Mouse (Mus musculus): Measurements from ENCODE around the gene Fat2. TPM values are rescaled to one million over a fixed set of nuclear protein-coding genes. Genes with fewer than 3 reads are reported as not detected.

Gene Fat2
- polyA plus RNA-seq, 1 experiment from 2014 or later, result 0.24 TPM

DNA sequence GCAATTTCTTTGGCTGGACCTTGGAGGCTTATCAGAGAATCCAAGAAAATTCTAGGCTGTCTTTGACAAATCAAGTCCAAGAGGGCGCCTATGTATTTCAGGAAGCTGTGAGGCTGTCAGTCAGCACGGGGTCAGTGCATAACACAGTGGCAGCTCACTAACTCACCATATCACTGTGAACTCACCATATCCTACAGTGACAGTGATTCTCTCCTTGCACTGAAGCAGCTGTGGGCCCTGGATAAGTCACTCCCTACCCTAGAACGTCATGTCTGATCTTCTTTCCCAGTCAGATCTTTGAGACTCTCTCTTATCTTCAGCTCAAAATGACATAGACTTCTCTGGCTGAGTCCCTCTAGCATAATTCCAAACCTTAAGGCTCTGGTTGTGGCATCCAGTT lies 96.9 kb downstream of the Fat2 start:
- DNase-seq (no peak), ATAC-seq (ENCODE audit: low FRiP score, low TSS enrichment) (no peak)
- WGBS, result 78% methylated on average over 3 of the region's 3 CpGs
- Histone ChIP-seq H3K9me3 (ENCODE audit: control insufficient read depth, low read length) (no peaks in the 10 kb centered on the region), H3K4me2 (ENCODE audit: low read length) (no peak overlapping the region), H3K36me3 (ENCODE audit: control insufficient read depth, insufficient read depth, low read length) (no peaks in the 10 kb centered on the region), H3K9ac (replicated peaks; ENCODE audit: low read length) (no peak overlapping the region), H3K4me3 (replicated peaks; ENCODE audit: low read depth, low read length) (no peak overlapping the region), H3K27ac (replicated peaks; ENCODE audit: low read depth, low read length) (no peak overlapping the region), H3K27me3 (ENCODE audit: control insufficient read depth, insufficient read depth, low read length) (no peaks in the 10 kb centered on the region), H3K4me1 (ENCODE audit: control insufficient read depth, insufficient read depth, low read length) (no peaks in the 10 kb centered on the region)

DNA sequence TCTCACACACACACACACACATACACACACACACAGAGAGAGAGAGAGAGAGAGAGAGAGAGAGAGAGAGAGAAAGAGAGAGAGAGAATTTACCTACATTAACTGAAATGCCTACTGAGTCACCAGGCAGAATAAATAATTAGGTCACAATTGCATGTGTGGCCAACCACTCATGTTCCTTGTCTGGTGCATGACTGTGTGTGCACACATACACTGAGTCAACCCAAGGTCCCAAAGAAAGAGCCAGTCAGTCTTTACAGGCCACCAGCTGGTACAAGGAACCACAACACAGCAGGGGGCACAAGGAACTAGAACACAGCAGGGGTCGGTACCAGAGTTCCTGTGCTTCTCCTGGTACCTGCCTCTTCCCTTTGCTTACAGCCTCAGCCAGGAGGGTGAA lies 99.5 kb downstream of the Fat2 start:
- Histone ChIP-seq H3K4me3 (replicated peaks; ENCODE audit: low read depth, low read length) (no peak overlapping the region), H3K9ac (replicated peaks; ENCODE audit: low read length) (no peak overlapping the region), H3K4me1 (ENCODE audit: control insufficient read depth, insufficient read depth, low read length) (no peaks in the 10 kb centered on the region), H3K27ac (replicated peaks; ENCODE audit: low read depth, low read length) (no peak overlapping the region), H3K4me2 (ENCODE audit: low read length) (no peak overlapping the region), H3K9me3 (ENCODE audit: control insufficient read depth, low read length) (no peaks in the 10 kb centered on the region), H3K27me3 (ENCODE audit: control insufficient read depth, insufficient read depth, low read length) (no peaks in the 10 kb centered on the region), H3K36me3 (ENCODE audit: control insufficient read depth, insufficient read depth, low read length) (peaks cover 14% of the 10 kb centered on the region; the same call in 1 of the 2 replicates)
- 77% methylated on average over 1 of the region's 1 CpGs for WGBS
- ATAC-seq (ENCODE audit: low FRiP score, low TSS enrichment) (no peak), DNase-seq (no peak)

DNA sequence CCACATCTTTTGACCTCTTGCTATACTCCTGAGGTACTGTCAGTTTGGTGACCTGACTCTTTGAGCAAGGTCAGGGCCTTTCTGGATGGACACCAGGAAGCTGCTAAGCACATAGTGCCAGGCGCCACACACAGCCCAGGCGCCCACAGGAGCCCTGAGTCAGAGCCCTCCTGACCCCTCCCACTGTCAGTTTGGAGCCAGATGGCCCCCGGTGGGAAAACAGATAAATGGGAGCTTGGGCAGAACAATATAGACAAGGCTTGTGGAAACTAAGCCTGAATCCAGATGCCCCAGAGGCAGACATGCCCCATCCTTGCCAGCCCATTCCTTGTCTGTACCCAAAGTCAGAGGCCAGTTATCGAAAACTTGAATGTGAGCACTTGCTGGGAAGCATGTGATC lies 101.6 kb downstream of the Fat2 start:
- peaks cover 17% of the 10 kb centered on the region; the same call in 1 of the 2 replicates for H3K36me3 ChIP-seq (ENCODE audit: control insufficient read depth, insufficient read depth, low read length)
- WGBS, result 89% methylated on average over 4 of the region's 4 CpGs

DNA sequence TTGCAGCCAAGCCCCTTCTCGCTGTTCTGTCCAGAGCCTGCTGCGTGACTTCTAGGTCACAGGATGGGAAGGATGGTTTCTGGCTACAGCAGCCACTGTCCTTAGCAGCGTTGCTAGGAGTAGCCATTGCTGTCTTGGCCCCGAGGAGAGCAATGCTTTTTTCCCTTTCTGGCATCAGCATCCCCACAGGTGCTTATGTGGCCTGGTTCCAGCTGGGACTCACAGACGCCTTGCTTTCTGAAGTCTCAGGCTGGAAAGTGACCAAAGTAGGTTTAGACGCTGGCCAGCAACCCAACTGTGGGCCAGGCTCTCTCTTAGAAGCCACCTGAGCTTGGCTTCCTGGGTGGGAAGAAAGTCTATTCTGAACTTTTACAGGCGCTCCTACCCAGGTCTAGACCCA lies 102.1 kb downstream of the Fat2 start:
- Histone ChIP-seq H3K9me3 (ENCODE audit: control insufficient read depth, low read length) (no peaks in the 10 kb centered on the region), H3K4me1 (ENCODE audit: control insufficient read depth, insufficient read depth, low read length) (no peaks in the 10 kb centered on the region), H3K27ac (replicated peaks; ENCODE audit: low read depth, low read length) (no peak overlapping the region), H3K4me3 (replicated peaks; ENCODE audit: low read depth, low read length) (no peak overlapping the region), H3K27me3 (ENCODE audit: control insufficient read depth, insufficient read depth, low read length) (no peaks in the 10 kb centered on the region), H3K36me3 (ENCODE audit: control insufficient read depth, insufficient read depth, low read length) (peaks cover 20% of the 10 kb centered on the region; the same call in 1 of the 2 replicates), H3K4me2 (ENCODE audit: low read length) (no peak overlapping the region), H3K9ac (replicated peaks; ENCODE audit: low read length) (no peak overlapping the region)
- no peak for ATAC-seq (ENCODE audit: low FRiP score, low TSS enrichment)
- no peak for DNase-seq
- WGBS, result 93% methylated on average over 7 of the region's 7 CpGs

More for the DNA sequence above, 101.6 kb downstream of the Fat2 start:
- Histone ChIP-seq H3K4me3 (replicated peaks; ENCODE audit: low read depth, low read length) (no peak overlapping the region), H3K9me3 (ENCODE audit: control insufficient read depth, low read length) (no peaks in the 10 kb centered on the region), H3K9ac (replicated peaks; ENCODE audit: low read length) (no peak overlapping the region), H3K27ac (replicated peaks; ENCODE audit: low read depth, low read length) (no peak overlapping the region), H3K4me2 (ENCODE audit: low read length) (no peak overlapping the region), H3K4me1 (ENCODE audit: control insufficient read depth, insufficient read depth, low read length) (no peaks in the 10 kb centered on the region), H3K27me3 (ENCODE audit: control insufficient read depth, insufficient read depth, low read length) (no peaks in the 10 kb centered on the region)
- no peak for DNase-seq
- no peak for ATAC-seq (ENCODE audit: low FRiP score, low TSS enrichment)

DNA sequence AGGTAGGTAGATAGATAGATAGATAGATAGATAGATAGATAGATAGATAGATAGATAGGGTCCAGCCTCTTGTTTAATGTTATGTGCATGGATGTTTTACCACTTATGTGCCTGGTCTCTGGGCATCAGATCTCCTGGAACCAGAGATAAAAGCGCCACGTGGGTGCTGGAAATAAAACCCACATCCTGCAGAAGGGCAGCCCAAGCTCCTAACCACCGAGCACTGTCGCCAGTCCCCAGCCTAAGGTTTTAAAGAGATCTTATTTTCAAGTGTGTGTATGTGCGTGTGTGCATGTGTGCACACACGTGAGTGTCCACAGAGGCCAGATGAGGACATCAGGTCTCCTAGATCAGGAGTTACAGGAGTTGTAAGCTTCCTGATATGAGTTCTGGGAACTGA lies 105.3 kb downstream of the Fat2 start:
- DNase-seq, result no peak
- Histone ChIP-seq H3K4me3 (replicated peaks; ENCODE audit: low read depth, low read length) (no peak overlapping the region), H3K27me3 (ENCODE audit: control insufficient read depth, insufficient read depth, low read length) (no peaks in the 10 kb centered on the region), H3K9me3 (ENCODE audit: control insufficient read depth, low read length) (no peaks in the 10 kb centered on the region), H3K36me3 (ENCODE audit: control insufficient read depth, insufficient read depth, low read length) (peaks cover 40% of the 10 kb centered on the region), H3K27ac (replicated peaks; ENCODE audit: low read depth, low read length) (no peak overlapping the region), H3K4me1 (ENCODE audit: control insufficient read depth, insufficient read depth, low read length) (no peaks in the 10 kb centered on the region), H3K9ac (replicated peaks; ENCODE audit: low read length) (no peak overlapping the region), H3K4me2 (ENCODE audit: low read length) (no peak overlapping the region)
- 93% methylated on average over 6 of the region's 6 CpGs for WGBS
- no peak for ATAC-seq (ENCODE audit: low FRiP score, low TSS enrichment)

DNA sequence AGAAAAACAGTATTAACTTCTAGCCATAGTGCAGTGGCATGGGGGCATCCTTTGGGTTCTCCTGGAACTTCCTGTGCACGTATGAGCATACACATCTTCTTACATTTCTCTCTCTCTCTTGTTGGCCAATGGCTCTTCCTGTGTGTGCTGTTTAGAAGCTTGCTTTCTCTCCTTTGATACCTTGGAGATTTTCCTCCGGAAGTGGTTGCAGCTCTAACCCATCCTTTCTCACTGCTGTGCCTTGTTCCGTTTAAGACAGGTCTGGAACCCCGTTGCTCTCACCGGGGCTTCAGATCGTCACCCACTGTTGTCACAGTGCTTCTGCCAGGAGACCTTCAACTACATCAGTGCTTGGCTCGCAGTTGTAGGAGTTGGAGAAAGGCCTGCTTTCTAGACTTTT lies 115.1 kb downstream of the Fat2 start:
- Histone ChIP-seq H3K9me3 (ENCODE audit: control insufficient read depth, low read length) (no peaks in the 10 kb centered on the region), H3K4me2 (ENCODE audit: low read length) (no peak overlapping the region), H3K4me3 (replicated peaks; ENCODE audit: low read depth, low read length) (no peak overlapping the region), H3K27me3 (ENCODE audit: control insufficient read depth, insufficient read depth, low read length) (no peaks in the 10 kb centered on the region), H3K36me3 (ENCODE audit: control insufficient read depth, insufficient read depth, low read length) (peaks cover 73% of the 10 kb centered on the region), H3K27ac (replicated peaks; ENCODE audit: low read depth, low read length) (no peak overlapping the region), H3K9ac (replicated peaks; ENCODE audit: low read length) (no peak overlapping the region), H3K4me1 (ENCODE audit: control insufficient read depth, insufficient read depth, low read length) (no peaks in the 10 kb centered on the region)
- ATAC-seq (ENCODE audit: low FRiP score, low TSS enrichment), result no peak
- DNase-seq, result no peak
- 93% methylated on average over 7 of the region's 7 CpGs for WGBS

DNA sequence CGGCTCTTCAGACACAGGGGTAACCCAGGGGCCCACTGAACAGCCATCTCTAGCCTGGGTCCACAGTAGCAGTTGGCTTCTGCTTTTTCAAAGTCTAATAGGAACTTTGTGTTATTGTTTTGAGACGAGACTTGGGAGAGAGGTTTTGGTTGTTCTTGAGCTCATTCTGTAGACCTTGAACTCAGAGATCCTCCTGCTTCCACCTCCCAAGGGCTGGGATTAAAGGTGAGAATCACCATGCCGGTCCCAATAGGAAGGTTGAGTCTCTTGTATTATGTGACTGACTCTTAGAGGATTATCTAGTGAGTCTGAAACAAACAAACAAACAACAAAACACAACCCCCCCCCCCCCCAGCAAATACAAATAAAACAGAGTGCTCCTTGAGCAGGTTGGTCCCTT lies 117.9 kb downstream of the Fat2 start:
- Histone ChIP-seq H3K4me2 (ENCODE audit: low read length) (no peak overlapping the region), H3K9me3 (ENCODE audit: control insufficient read depth, low read length) (no peaks in the 10 kb centered on the region), H3K27me3 (ENCODE audit: control insufficient read depth, insufficient read depth, low read length) (no peaks in the 10 kb centered on the region), H3K9ac (replicated peaks; ENCODE audit: low read length) (no peak overlapping the region), H3K4me1 (ENCODE audit: control insufficient read depth, insufficient read depth, low read length) (no peaks in the 10 kb centered on the region), H3K36me3 (ENCODE audit: control insufficient read depth, insufficient read depth, low read length) (peaks cover 46% of the 10 kb centered on the region), H3K4me3 (replicated peaks; ENCODE audit: low read depth, low read length) (no peak overlapping the region), H3K27ac (replicated peaks; ENCODE audit: low read depth, low read length) (no peak overlapping the region)
- DNase-seq (no peak), ATAC-seq (ENCODE audit: low FRiP score, low TSS enrichment) (no peak)
- WGBS, result 88% methylated on average over 3 of the region's 3 CpGs

DNA sequence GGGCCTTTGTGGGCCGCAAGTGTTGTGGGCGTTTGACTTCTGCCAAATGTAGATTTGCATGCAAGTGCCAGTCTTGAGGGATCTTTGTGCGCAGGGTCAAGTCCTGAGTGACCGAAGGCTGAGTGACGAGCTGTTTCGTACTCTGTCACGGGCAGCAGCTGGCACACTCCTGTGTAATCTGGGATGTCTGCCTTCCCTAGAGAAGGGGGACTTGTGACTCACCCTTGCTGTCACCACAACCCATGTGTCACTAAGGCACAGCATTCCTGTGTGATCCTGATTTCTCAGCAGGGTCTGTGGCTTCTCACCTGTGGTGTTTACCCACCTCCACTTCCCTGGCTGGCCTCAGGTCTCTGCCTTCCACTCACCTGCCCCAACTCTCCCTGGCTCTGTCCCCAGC lies 118.5 kb downstream of the Fat2 start:
- 94% methylated on average over 7 of the region's 7 CpGs for WGBS
- H3K36me3 ChIP-seq (ENCODE audit: control insufficient read depth, insufficient read depth, low read length), result peaks cover 41% of the 10 kb centered on the region
- H3K27me3 ChIP-seq (ENCODE audit: control insufficient read depth, insufficient read depth, low read length), result no peaks in the 10 kb centered on the region
- H3K4me1 ChIP-seq (ENCODE audit: control insufficient read depth, insufficient read depth, low read length), result no peaks in the 10 kb centered on the region
- no peak overlapping the region for H3K4me3 ChIP-seq (replicated peaks; ENCODE audit: low read depth, low read length)
- no peak overlapping the region for H3K9ac ChIP-seq (replicated peaks; ENCODE audit: low read length)
- H3K4me2 ChIP-seq (ENCODE audit: low read length), result no peak overlapping the region
- no peak overlapping the region for H3K27ac ChIP-seq (replicated peaks; ENCODE audit: low read depth, low read length)
- ATAC-seq (ENCODE audit: low FRiP score, low TSS enrichment) (no peak), DNase-seq (no peak)
- no peaks in the 10 kb centered on the region for H3K9me3 ChIP-seq (ENCODE audit: control insufficient read depth, low read length)

DNA sequence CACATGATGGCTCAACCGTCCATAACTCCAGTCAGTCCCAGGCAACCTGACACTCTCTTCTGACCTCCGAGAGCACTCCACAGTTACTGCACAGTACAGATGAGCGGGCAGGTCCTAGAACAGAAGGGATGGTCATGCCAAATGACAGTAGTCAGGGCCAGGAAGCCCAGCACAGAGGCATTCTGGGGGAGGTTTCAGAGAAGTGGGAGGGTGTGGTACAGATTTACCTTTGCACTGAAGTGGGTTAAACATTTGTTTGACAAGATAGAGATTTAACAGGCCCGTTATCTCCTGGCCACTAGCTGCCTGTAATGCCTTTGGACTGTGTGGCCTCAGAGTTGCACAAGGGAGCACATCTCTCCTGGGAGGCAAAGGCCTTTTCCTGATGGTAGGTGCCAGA lies 118.9 kb downstream of the Fat2 start:
- no peaks in the 10 kb centered on the region for H3K9me3 ChIP-seq (ENCODE audit: control insufficient read depth, low read length)
- no peak overlapping the region for H3K4me3 ChIP-seq (replicated peaks; ENCODE audit: low read depth, low read length)
- DNase-seq, result no peak
- H3K4me2 ChIP-seq (ENCODE audit: low read length), result no peak overlapping the region
- no peak overlapping the region for H3K27ac ChIP-seq (replicated peaks; ENCODE audit: low read depth, low read length)
- H3K9ac ChIP-seq (replicated peaks; ENCODE audit: low read length), result no peak overlapping the region
- H3K4me1 ChIP-seq (ENCODE audit: control insufficient read depth, insufficient read depth, low read length), result no peaks in the 10 kb centered on the region
- H3K36me3 ChIP-seq (ENCODE audit: control insufficient read depth, insufficient read depth, low read length), result peaks cover 37% of the 10 kb centered on the region
- no peak for ATAC-seq (ENCODE audit: low FRiP score, low TSS enrichment)
- 90% methylated on average over 4 of the region's 4 CpGs for WGBS
- H3K27me3 ChIP-seq (ENCODE audit: control insufficient read depth, insufficient read depth, low read length), result no peaks in the 10 kb centered on the region
